Mouse (Mus musculus) olfactory bulb, adult 2 months (tissue): Measurements from ENCODE around the gene Npy.

Experiments used
- CTCF ChIP-seq: fragments of 200-500 bp; IDR thresholded peaks from 2 replicates; pipeline ENCODE4 v1.5.1; 2012; ENCODE audit warnings: low read depth, mild to moderate bottlenecking, low read length, moderate library complexity; ENCODE audit not compliant: insufficient read depth
- POLR2A ChIP-seq: fragments of 200-500 bp; IDR thresholded peaks from 2 replicates; pipeline ENCODE4 v1.6.1; 2012; ENCODE audit warnings: mild to moderate bottlenecking, low read depth, low read length, moderate library complexity; ENCODE audit not compliant: insufficient read depth

DNA sequence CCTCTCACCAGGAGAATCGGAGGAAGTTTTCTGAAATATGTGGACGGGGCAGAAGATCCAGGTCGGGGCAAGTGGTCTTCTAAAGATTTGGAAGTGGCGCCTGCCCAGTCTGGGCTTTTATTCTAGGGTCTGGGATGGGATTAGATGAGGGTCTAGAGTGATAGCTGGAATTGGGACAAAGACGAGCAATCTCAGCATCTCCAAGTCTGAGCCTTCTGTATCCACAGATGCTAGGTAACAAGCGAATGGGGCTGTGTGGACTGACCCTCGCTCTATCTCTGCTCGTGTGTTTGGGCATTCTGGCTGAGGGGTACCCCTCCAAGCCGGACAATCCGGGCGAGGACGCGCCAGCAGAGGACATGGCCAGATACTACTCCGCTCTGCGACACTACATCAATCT lies 861 bp downstream of the Npy start:
- TF ChIP-seq POLR2A (no peak), CTCF (no peak)
